Mouse (Mus musculus): ENCODE results near the gene 4933430I17Rik. TPM values are rescaled to one million over a fixed set of nuclear protein-coding genes. Genes with fewer than 3 reads are reported as not detected.
A peak's percentile ranks its signal among the peaks of the same experiment; 100 is the strongest.

4933430I17Rik gene
- polyA plus RNA-seq, 1 experiment from 2014 or later = 0.49 TPM

GRCm38 (mm10) chr4:62500799-62501198 is 24.4 kb upstream of the 4933430I17Rik start:
- Histone ChIP-seq H3K27ac (ENCODE audit: low read length) (no peak overlapping the region), H3K4me3 (ENCODE audit: low read depth, low read length) (0 out of 2 replicates have a peak overlapping the region, but pooled peaks have one; percentile 73), H3K27me3 (ENCODE audit: control insufficient read depth, insufficient read depth, low read length) (no peaks in the 10 kb centered on the region), H3K9me3 (ENCODE audit: control insufficient read depth, low read depth, low read length) (no peaks in the 10 kb centered on the region), H3K4me2 (replicated peaks; ENCODE audit: low read depth, low read length) (peak overlapping the region; percentile 58), H3K4me1 (ENCODE audit: control insufficient read depth, insufficient read depth, low read length) (peaks cover 5% of the 10 kb centered on the region; the same call in 1 of the 2 replicates), H3K36me3 (ENCODE audit: control insufficient read depth, insufficient read depth, low read length) (peaks cover 10% of the 10 kb centered on the region; the same call in 1 of the 2 replicates), H3K9ac (replicated peaks; ENCODE audit: low read depth, low read length) (no peak overlapping the region)
- WGBS = 77% methylated on average over 4 of the region's 4 CpGs
- no peak for ATAC-seq (ENCODE audit: insufficient number of reproducible peaks, insufficient read depth, low FRiP score, low read depth)

GRCm38 (mm10) chr4:62501534-62501933 is 23.6 kb upstream of the 4933430I17Rik start:
- WGBS = under 1% methylated on average over 7 of the region's 7 CpGs

GRCm38 (mm10) chr4:62501964-62502732 is 23.0 kb upstream of the 4933430I17Rik start:
- 1% methylated on average over 38 of the region's 38 CpGs for WGBS
- H3K9ac ChIP-seq (replicated peaks; ENCODE audit: low read depth, low read length) = peak overlapping the region; percentile 60
- no peaks in the 10 kb centered on the region for H3K9me3 ChIP-seq (ENCODE audit: control insufficient read depth, low read depth, low read length)
- peak; percentile 89 for ATAC-seq (ENCODE audit: insufficient number of reproducible peaks, insufficient read depth, low FRiP score, low read depth)
- H3K36me3 ChIP-seq (ENCODE audit: control insufficient read depth, insufficient read depth, low read length) = peaks cover 11% of the 10 kb centered on the region; the same call in 1 of the 2 replicates
- no peaks in the 10 kb centered on the region for H3K27me3 ChIP-seq (ENCODE audit: control insufficient read depth, insufficient read depth, low read length)
- peak overlapping the region; percentile 58 for H3K4me2 ChIP-seq (replicated peaks; ENCODE audit: low read depth, low read length)
- H3K27ac ChIP-seq (ENCODE audit: low read length) = peak overlapping the region; percentile 86
- H3K4me1 ChIP-seq (ENCODE audit: control insufficient read depth, insufficient read depth, low read length) = peaks cover 3% of the 10 kb centered on the region; the same call in 1 of the 2 replicates
- peak overlapping the region; percentile 73 for H3K4me3 ChIP-seq (ENCODE audit: low read depth, low read length)

More at GRCm38 (mm10) chr4:62501534-62501933, 23.6 kb upstream of the 4933430I17Rik start:
- Histone ChIP-seq H3K36me3 (ENCODE audit: control insufficient read depth, insufficient read depth, low read length) (peaks cover 10% of the 10 kb centered on the region; the same call in 1 of the 2 replicates), H3K27me3 (ENCODE audit: control insufficient read depth, insufficient read depth, low read length) (no peaks in the 10 kb centered on the region), H3K4me3 (ENCODE audit: low read depth, low read length) (peak overlapping the region; percentile 73), H3K9me3 (ENCODE audit: control insufficient read depth, low read depth, low read length) (no peaks in the 10 kb centered on the region), H3K9ac (replicated peaks; ENCODE audit: low read depth, low read length) (peak overlapping the region; percentile 60), H3K4me2 (replicated peaks; ENCODE audit: low read depth, low read length) (peak overlapping the region; percentile 58), H3K27ac (ENCODE audit: low read length) (peak overlapping the region; percentile 86), H3K4me1 (ENCODE audit: control insufficient read depth, insufficient read depth, low read length) (peaks cover 5% of the 10 kb centered on the region; the same call in 1 of the 2 replicates)
- peak; percentile 4; the same call in 1 of the 2 replicates for ATAC-seq (ENCODE audit: insufficient number of reproducible peaks, insufficient read depth, low FRiP score, low read depth)

- H3K27me3 ChIP-seq (ENCODE audit: control insufficient read depth, insufficient read depth, low read length) = no peaks in the 10 kb centered on the region
- H3K36me3 ChIP-seq (ENCODE audit: control insufficient read depth, insufficient read depth, low read length) = peaks cover 16% of the 10 kb centered on the region
- H3K4me3 ChIP-seq (ENCODE audit: low read depth, low read length) = no peak overlapping the region
- H3K9ac ChIP-seq (replicated peaks; ENCODE audit: low read depth, low read length) = no peak overlapping the region
- no peaks in the 10 kb centered on the region for H3K9me3 ChIP-seq (ENCODE audit: control insufficient read depth, low read depth, low read length)
- 0 out of 2 replicates have a peak, but pooled peaks cover 3% of the 10 kb centered on the region for H3K4me1 ChIP-seq (ENCODE audit: control insufficient read depth, insufficient read depth, low read length)
- WGBS = 57% methylated on average over 7 of the region's 7 CpGs
- peak overlapping the region; percentile 86; the same call in 1 of the 2 replicates for H3K27ac ChIP-seq (ENCODE audit: low read length)
- H3K4me2 ChIP-seq (replicated peaks; ENCODE audit: low read depth, low read length) = no peak overlapping the region
- 0 out of 2 replicates have a peak, but pooled peaks have one; percentile 29 for ATAC-seq (ENCODE audit: insufficient number of reproducible peaks, insufficient read depth, low FRiP score, low read depth)
Observed at GRCm38 (mm10) chr4:62502969-62503368, 22.2 kb upstream of the 4933430I17Rik start.

- H3K9me3 ChIP-seq (ENCODE audit: control insufficient read depth, low read depth, low read length) = no peaks in the 10 kb centered on the region
- no peak within 1 kb of the TSS for H3K9ac ChIP-seq (replicated peaks; ENCODE audit: low read depth, low read length)
- H3K4me1 ChIP-seq (ENCODE audit: control insufficient read depth, insufficient read depth, low read length) = 0 out of 2 replicates have a peak, but pooled peaks cover 3% of the 10 kb centered on the region
- 65% methylated on average over 3 of the region's 3 CpGs for WGBS
- H3K36me3 ChIP-seq (ENCODE audit: control insufficient read depth, insufficient read depth, low read length) = peaks cover 20% of the 10 kb centered on the region
- H3K4me2 ChIP-seq (replicated peaks; ENCODE audit: low read depth, low read length) = peak within 1 kb of the TSS; percentile 58
- no peak for ATAC-seq (ENCODE audit: insufficient number of reproducible peaks, insufficient read depth, low FRiP score, low read depth)
- H3K27ac ChIP-seq (ENCODE audit: low read length) = peak within 1 kb of the TSS; percentile 86
- H3K4me3 ChIP-seq (ENCODE audit: low read depth, low read length) = peak within 1 kb of the TSS; percentile 73
- no peaks in the 10 kb centered on the region for H3K27me3 ChIP-seq (ENCODE audit: control insufficient read depth, insufficient read depth, low read length)
Observed at GRCm38 (mm10) chr4:62503374-62503970, 21.7 kb upstream of the 4933430I17Rik start, which contains the start of gene Hdhd3. Hdhd3 (minus strand) TSS chr4:62503467.

GRCm38 (mm10) chr4:62505991-62506390 is 19.2 kb upstream of the 4933430I17Rik start:
- WGBS = 83% methylated on average over 3 of the region's 3 CpGs
- ATAC-seq (ENCODE audit: insufficient number of reproducible peaks, insufficient read depth, low FRiP score, low read depth) = no peak

GRCm38 (mm10) chr4:62506798-62507197 is 18.4 kb upstream of the 4933430I17Rik start:
- H3K4me1 ChIP-seq (ENCODE audit: control insufficient read depth, insufficient read depth, low read length) = no peaks in the 10 kb centered on the region
- peaks cover 44% of the 10 kb centered on the region for H3K36me3 ChIP-seq (ENCODE audit: control insufficient read depth, insufficient read depth, low read length)
- no peak overlapping the region for H3K9ac ChIP-seq (replicated peaks; ENCODE audit: low read depth, low read length)
- no peak overlapping the region for H3K4me2 ChIP-seq (replicated peaks; ENCODE audit: low read depth, low read length)
- no peak overlapping the region for H3K27ac ChIP-seq (ENCODE audit: low read length)
- ATAC-seq (ENCODE audit: insufficient number of reproducible peaks, insufficient read depth, low FRiP score, low read depth) = no peak
- H3K4me3 ChIP-seq (ENCODE audit: low read depth, low read length) = no peak overlapping the region
- WGBS = 67% methylated on average over 2 of the region's 2 CpGs
- no peaks in the 10 kb centered on the region for H3K9me3 ChIP-seq (ENCODE audit: control insufficient read depth, low read depth, low read length)
- no peaks in the 10 kb centered on the region for H3K27me3 ChIP-seq (ENCODE audit: control insufficient read depth, insufficient read depth, low read length)

More at GRCm38 (mm10) chr4:62505991-62506390, 19.2 kb upstream of the 4933430I17Rik start:
- Histone ChIP-seq H3K9ac (replicated peaks; ENCODE audit: low read depth, low read length) (no peak overlapping the region), H3K9me3 (ENCODE audit: control insufficient read depth, low read depth, low read length) (no peaks in the 10 kb centered on the region), H3K27ac (ENCODE audit: low read length) (no peak overlapping the region), H3K36me3 (ENCODE audit: control insufficient read depth, insufficient read depth, low read length) (peaks cover 37% of the 10 kb centered on the region), H3K4me3 (ENCODE audit: low read depth, low read length) (no peak overlapping the region), H3K4me2 (replicated peaks; ENCODE audit: low read depth, low read length) (no peak overlapping the region), H3K27me3 (ENCODE audit: control insufficient read depth, insufficient read depth, low read length) (no peaks in the 10 kb centered on the region), H3K4me1 (ENCODE audit: control insufficient read depth, insufficient read depth, low read length) (0 out of 2 replicates have a peak, but pooled peaks cover under 1% of the 10 kb centered on the region)

GRCm38 (mm10) chr4:62508839-62509238 is 16.3 kb upstream of the 4933430I17Rik start:
- no peak for ATAC-seq (ENCODE audit: insufficient number of reproducible peaks, insufficient read depth, low FRiP score, low read depth)
- 91% methylated on average over 5 of the region's 5 CpGs for WGBS
- no peak overlapping the region for H3K4me3 ChIP-seq (ENCODE audit: low read depth, low read length)
- H3K27me3 ChIP-seq (ENCODE audit: control insufficient read depth, insufficient read depth, low read length) = no peaks in the 10 kb centered on the region
- H3K9me3 ChIP-seq (ENCODE audit: control insufficient read depth, low read depth, low read length) = no peaks in the 10 kb centered on the region
- H3K36me3 ChIP-seq (ENCODE audit: control insufficient read depth, insufficient read depth, low read length) = peaks cover 62% of the 10 kb centered on the region
- no peak overlapping the region for H3K27ac ChIP-seq (ENCODE audit: low read length)
- no peak overlapping the region for H3K4me2 ChIP-seq (replicated peaks; ENCODE audit: low read depth, low read length)
- no peaks in the 10 kb centered on the region for H3K4me1 ChIP-seq (ENCODE audit: control insufficient read depth, insufficient read depth, low read length)
- H3K9ac ChIP-seq (replicated peaks; ENCODE audit: low read depth, low read length) = no peak overlapping the region
